Mouse (Mus musculus): ENCODE results near the gene Txndc5. TPM values are rescaled to one million over a fixed set of nuclear protein-coding genes. Genes with fewer than 3 reads are reported as not detected.

Gene Txndc5
- total RNA-seq, 2 experiments from 2014 or later = 42.9 to 44.3 TPM

DNA sequence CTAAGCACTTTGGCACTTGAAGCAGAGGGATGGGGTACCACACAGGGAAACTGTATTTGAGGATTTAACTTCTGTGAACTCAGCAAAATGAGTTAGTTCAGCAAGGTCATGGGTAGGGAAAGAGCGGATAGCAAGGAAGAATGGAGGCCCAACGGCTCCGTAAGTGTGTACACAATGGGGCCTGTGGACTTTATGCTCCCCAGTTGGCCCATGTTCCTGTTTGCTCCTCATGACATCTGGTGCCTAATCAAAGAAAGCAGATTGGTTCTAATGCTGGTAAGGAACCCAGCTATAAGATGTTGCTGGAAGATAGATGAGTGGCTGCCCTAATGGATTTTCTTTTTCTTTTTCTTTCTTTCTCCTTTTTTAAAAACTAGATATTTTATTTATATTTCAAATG, 3.4 kb downstream of the Txndc5 start:
- DNase-seq = no peak

GRCm38 (mm10) chr13:38523231-38523630, 5.4 kb downstream of the Txndc5 start:
- DNase-seq = no peak

- no peak for DNase-seq
Measured at GRCm38 (mm10) chr13:38522056-38522654, 6.5 kb downstream of the Txndc5 start.

DNA sequence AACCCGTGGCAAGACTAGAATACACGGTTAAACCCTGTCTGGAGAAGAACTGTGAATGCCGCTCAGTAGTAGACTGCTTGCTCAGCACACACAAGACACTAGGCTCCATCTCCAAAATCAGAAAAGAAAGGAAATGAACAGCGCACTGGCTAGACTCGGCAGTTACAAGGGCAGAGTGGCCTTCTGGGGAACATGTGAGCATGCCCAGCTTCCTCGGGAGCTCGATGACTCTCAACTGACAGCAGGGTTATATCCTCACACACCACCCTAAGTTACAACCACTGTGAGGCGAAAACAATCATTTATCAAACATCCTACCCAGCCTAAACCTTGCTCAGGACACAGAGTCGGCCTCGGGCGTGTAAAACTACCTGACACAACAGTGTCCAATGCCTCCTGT, 8.3 kb downstream of the Txndc5 start:
- DNase-seq = no peak

DNA sequence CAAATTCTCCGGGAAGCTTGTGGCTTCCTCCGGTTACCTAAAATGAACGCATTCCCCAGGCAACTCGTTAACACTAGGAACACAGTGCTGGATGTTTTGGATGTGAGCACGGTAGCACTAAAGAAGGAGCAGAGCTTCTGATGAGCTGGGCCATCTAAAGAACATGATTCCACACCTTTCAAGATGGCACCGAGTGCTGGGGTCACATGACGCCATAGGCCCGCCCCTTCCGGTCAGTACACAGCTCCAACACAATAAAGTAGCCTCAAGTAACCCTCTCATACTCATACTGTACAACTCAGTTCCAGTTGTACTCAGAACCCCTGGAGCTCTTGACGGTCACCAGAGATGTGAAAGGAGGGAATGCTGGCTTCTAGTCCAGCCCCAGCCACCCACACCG, 12.0 kb downstream of the Txndc5 start:
- no peak for DNase-seq

DNA sequence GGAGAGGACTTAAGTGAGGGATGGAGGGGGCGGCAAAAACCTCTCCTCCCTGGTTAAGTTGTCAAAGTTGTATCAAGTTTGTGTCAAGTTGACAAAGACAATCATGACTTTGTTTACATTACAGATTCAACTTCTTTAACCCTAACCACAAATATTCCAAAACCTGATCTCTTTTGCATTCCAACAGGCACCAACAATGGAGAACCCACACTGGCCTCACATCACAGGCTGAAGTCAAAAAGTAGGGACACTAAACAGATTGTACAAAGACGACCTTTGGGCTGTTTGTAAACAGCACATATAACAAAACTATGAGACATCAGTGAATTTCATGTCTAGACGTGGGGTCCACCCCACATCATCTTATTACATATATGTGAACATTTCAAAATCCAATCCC, 12.8 kb downstream of the Txndc5 start:
- DNase-seq = no peak

DNA sequence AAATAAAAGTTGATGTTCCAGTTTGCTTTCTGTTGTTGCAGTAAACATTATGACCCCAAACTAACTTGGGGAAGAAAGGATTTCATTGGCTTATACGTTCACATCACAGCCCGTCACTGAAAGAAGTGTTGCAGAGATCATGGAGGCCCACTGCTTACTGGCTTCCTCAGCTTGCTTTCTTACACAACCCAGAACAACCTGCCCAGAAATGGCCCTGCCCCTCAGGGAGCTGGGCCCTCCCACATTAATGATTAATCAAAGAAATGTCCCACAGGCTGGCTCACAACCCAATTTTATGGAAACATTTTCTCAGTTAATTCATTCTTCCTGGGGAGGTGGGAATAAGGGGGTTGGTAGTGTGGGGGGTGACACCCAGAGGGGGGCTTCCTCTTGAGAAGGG, 13.2 kb downstream of the Txndc5 start:
- DNase-seq = no peak

DNA sequence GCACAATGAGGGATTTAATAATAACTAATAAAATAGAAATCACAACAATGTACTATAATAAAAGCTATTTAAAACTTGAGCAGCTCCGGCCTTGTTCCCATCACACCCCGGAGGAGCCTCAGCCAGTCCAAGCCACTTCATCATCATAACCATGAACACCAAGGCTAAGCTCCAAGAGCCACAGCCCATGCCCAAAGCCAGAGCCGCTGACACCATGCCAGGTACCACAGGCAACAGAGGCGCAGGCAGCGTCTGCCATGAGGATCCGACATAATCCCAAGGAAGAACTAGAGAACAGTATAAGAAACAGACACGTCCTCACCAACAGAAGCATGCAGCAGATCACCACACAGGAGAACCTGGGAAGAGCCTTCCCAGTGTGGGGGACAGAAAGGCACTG, 14.7 kb downstream of the Txndc5 start:
- DNase-seq = no peak

DNA sequence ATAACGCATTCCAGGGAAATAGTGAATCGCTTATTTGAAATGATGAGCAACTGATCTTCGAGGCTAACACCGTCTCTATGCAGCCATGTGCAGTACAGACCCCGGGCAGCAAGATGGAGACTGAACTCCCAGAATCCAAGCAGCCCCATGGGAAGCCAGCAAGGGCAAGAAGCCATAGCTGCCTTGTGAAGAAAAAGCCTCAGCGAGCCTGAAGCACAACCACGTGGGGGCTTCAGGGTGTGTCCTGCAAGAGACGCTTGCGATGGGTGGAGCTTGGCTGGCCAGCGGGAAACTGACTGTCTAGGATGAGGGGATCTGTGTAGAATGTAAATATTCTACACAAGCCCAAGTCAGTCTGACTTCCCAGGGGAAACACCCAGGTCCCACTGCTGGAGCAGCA, 16.6 kb downstream of the Txndc5 start:
- DNase-seq = no peak

GRCm38 (mm10) chr13:38509681-38510341, 18.8 kb downstream of the Txndc5 start:
- DNase-seq = no peak

GRCm38 (mm10) chr13:38506936-38507335, 21.7 kb downstream of the Txndc5 start:
- DNase-seq = no peak

DNA sequence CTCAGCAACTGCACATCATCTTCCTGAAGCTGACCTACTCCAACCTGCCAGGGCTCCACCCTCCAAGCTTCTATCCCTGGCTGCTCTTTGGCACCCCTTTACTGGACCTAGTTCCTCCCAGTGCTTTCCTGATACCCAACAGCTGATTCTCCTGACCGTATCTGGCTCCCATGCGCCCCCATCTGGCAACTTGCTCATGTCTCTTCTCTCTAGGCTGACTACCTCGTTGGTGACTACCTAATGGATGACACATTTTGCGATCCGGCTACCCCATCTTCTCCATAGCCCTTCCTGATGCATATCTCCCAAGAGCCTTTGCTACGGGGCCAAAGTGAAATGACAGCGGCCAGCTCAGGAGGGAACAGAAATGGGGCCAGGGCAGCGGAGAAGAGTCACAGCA, 22.3 kb downstream of the Txndc5 start:
- DNase-seq = peak in 1 of 2 experiments; percentile 15

DNA sequence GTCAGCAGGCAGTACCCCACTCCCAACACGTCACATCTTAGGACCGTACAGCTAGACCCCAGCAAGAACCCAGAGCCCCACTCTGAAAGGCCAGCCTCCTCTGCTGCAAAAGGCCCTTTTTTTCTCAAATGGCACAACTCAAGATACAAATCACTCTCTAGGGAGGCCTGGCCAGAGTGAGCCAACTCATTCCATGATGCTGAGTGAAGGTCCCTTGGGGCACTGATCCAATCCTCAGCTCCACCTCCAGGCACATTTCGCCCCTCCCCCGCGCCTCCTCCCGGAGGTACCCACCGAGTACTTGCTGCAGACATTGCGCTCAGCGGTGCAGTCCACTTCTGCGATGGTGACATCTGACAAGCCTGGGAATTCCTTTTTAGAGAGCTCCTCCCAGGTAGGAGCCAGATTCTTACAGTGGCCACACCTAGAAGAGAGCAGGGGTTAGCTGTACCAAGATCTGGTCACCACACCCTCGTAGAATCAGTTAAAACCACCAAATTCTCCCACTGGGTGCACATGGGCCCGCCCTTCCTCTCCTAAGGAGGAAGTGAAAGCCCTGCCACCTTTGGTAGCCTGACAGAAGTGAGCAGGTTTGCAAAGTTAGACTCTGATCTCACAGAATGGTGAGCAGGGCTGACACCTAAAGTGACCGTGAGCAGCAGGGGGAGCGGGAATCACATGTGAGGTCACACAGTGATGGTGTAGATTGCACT, 25.3 kb downstream of the Txndc5 start:
- DNase-seq = no peak

- DNase-seq = no peak
Measured at GRCm38 (mm10) chr13:38501314-38501713, 27.3 kb downstream of the Txndc5 start.

DNA sequence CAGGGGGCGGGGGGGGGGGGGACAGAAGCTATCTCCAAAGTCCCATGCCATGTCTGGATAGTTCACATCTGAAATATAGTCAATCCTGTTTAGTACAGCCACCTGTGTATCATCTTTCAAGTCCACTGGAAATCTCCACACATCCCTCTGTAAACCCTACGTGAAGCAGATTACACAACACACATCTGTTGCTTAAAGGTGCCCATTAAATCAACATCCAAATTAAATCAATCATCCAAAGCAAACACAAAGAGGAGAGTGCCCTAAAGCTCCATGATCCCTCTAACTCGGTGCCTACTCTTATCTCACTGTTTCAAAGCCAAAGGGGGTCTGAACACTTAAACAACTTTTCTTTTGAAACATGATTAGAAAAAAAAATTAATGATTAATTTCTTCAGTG, 31.9 kb downstream of the Txndc5 start:
- no peak for DNase-seq

GRCm38 (mm10) chr13:38486767-38487166, 41.9 kb downstream of the Txndc5 start:
- no peak for DNase-seq

DNA sequence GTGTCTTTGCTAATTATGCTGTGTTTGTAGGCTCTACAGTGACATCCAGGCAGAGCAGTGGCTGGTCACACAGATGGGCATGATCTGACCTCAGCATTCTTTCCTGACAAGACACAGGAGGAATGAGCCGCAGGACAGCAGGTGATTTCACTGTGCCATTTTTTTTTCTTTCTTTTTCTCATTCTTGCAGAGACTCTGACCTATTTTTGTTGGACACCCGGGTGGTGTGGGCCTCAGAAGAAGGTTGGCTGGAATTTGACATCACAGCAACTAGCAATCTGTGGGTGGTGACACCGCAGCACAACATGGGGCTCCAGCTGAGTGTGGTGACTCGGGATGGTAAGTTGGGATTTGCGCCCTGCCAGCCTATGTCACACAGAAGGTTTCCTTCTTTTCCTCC, 43.9 kb downstream of the Txndc5 start:
- no peak for DNase-seq

- no peak for DNase-seq
Measured at GRCm38 (mm10) chr13:38481021-38481420, 47.6 kb downstream of the Txndc5 start.

DNA sequence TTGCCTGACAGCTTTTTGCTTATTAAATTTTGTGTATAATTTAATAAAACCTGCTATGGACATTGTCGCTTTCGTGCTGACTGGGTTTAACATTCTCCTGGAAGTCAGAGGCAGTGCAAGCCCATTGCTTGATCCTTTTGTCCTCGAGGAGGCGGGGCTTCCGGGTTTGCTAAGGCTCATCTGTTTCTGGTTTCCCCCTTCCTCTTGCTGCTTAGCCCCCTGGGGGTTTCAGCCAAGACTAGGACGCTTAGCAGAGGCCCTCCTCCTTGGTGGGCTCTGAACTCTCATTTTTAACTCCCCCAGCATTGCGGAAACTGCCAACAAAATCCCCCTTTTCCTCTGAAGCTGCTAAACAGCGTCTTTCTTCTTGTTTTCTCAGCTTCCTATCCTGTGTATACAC, 51.7 kb downstream of the Txndc5 start:
- DNase-seq = no peak

DNA sequence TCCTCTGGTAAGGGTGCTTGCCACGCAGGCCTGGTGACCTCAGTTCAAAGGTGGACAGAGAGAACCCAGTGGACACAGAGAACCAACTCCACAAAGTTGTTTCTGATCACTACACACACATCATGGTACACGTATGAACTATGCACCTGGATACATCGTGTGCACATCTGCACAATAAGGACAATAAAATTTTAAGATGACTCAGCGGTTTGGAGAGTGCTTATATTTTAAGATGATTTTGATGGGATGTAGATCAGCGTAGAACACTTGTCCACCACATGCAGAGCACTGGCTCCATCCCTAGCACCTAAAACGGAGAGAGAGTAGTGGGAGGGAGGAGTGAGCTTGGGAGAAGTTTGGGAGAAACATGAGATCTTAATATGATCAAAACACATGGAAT, 55.1 kb downstream of the Txndc5 start:
- no peak for DNase-seq

DNA sequence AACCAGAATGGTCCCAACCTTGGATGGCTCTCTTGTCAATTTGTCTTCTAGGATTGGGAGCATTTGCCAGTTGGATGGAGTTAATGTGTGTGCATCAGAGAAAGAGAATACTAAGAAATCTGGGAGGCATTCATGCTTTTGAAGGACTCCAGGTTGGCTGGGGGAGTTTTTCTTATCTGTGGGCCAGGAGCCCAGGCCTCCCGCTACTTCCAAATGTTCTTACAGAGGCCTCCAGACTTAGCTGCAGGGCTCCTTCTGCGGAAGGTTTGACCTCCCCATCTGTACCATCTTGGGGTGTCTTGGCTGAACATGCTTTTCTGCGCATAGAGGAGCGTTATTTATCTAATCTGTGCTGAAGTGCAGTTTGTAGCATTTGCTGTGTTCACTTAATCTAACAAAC, 56.0 kb downstream of the Txndc5 start:
- no peak for DNase-seq

- no peak for DNase-seq
Measured at GRCm38 (mm10) chr13:38470882-38471281, 57.7 kb downstream of the Txndc5 start.

GRCm38 (mm10) chr13:38463410-38463809, 65.2 kb downstream of the Txndc5 start:
- DNase-seq = no peak

DNA sequence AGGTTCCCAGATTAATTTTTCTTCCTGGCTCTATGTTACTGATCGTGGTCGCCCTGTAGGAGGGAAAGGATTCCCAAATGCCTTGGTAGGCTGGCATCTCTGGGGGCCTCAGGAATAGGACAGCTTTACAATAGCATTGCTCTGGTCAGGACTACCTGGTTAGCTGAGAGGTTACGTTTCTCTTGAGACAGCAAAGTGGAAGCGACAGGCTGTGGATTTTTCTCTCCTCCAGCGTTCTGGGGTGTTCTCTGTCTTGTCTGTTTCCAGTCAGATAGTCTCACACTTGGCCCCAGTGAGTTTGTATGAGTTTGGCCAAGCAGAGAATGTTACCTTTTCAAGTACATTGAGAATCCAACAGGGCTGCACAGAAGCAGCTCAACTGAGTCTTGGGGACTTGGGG, 77.2 kb downstream of the Txndc5 start:
- DNase-seq = no peak

Data from layer of hippocampus, postnatal 36 days (tissue).